Mouse (Mus musculus) right cerebral cortex, postnatal 4 days (tissue): ENCODE data around the gene Tppp3.

Source experiments
- DNase-seq: peaks from one replicate; pipeline ENCODE4 v3.0.0-alpha.2; 2022

Gene Tppp3

GRCm38 (mm10) chr8:105484030-105484368 lies 12.7 kb upstream of the Tppp3 start:
- no peak for DNase-seq

GRCm38 (mm10) chr8:105483212-105484029 lies 12.1 kb upstream of the Tppp3 start:
- no peak for DNase-seq

- DNase-seq = no peak
Measured at GRCm38 (mm10) chr8:105482123-105482522, 10.8 kb upstream of the Tppp3 start.

- no peak for DNase-seq
Measured at GRCm38 (mm10) chr8:105481453-105481852, 10.1 kb upstream of the Tppp3 start.

- DNase-seq = no peak
Measured at GRCm38 (mm10) chr8:105481013-105481412, 9.7 kb upstream of the Tppp3 start.

GRCm38 (mm10) chr8:105477792-105478191 lies 6.5 kb upstream of the Tppp3 start:
- DNase-seq = no peak

- peak; percentile 54 for DNase-seq
Measured at GRCm38 (mm10) chr8:105476628-105477413, 5.5 kb upstream of the Tppp3 start.

GRCm38 (mm10) chr8:105476161-105476560 lies 4.8 kb upstream of the Tppp3 start:
- DNase-seq = no peak

- DNase-seq = no peak
Measured at GRCm38 (mm10) chr8:105475742-105476141, 4.4 kb upstream of the Tppp3 start.

GRCm38 (mm10) chr8:105475254-105475653 lies 3.9 kb upstream of the Tppp3 start:
- no peak for DNase-seq

- DNase-seq = no peak
Measured at GRCm38 (mm10) chr8:105474680-105475079, 3.4 kb upstream of the Tppp3 start.

GRCm38 (mm10) chr8:105473816-105474606 lies 2.7 kb upstream of the Tppp3 start:
- DNase-seq = no peak

- DNase-seq = no peak
Measured at GRCm38 (mm10) chr8:105472983-105473382, 1.7 kb upstream of the Tppp3 start.

GRCm38 (mm10) chr8:105472414-105472932 lies 1.1 kb upstream of the Tppp3 start:
- no peak for DNase-seq

GRCm38 (mm10) chr8:105470681-105471313 lies 529 bp downstream of the Tppp3 start:
- no peak for DNase-seq

- no peak for DNase-seq
Measured at GRCm38 (mm10) chr8:105470262-105470661, 1.1 kb downstream of the Tppp3 start.

GRCm38 (mm10) chr8:105469816-105470215 lies 1.5 kb downstream of the Tppp3 start:
- DNase-seq = no peak

- peak; percentile 50 for DNase-seq
Measured at GRCm38 (mm10) chr8:105469041-105469695, 2.2 kb downstream of the Tppp3 start.

GRCm38 (mm10) chr8:105468002-105468720 lies 3.2 kb downstream of the Tppp3 start:
- no peak for DNase-seq

- no peak for DNase-seq
Measured at GRCm38 (mm10) chr8:105467396-105467985, 3.8 kb downstream of the Tppp3 start.
